Mouse (Mus musculus) midbrain, embryonic 11.5 days (tissue): ENCODE measurements around the gene Stmn3. TPM values are rescaled to one million over a fixed set of nuclear protein-coding genes. Genes with fewer than 3 reads are reported as not detected.

Experiments used
- ATAC-seq: fragments of 200-750 bp; cut with Nextera tagmentation; 2 replicates; pipeline ENCODE4 v1.8.0; 2017; ENCODE audit warnings: moderate TSS enrichment, moderate library complexity; ENCODE audit not compliant: low FRiP score
- DNase-seq: peaks from one replicate; pipeline ENCODE4 v3.0.0; 2015; ENCODE audit warnings: low spot score; ENCODE audit errors: missing footprints
- H3K27ac ChIP-seq: fragments of 300-500 bp; sonication (generic); 2 replicates; pipeline ENCODE4 v1.5.1; 2014; ENCODE audit warnings: low read depth, low read length
- H3K27me3 ChIP-seq: fragments of 300-500 bp; sonication (generic); 2 replicates; pipeline ENCODE4 v1.6.1; 2014; ENCODE audit warnings: mild to moderate bottlenecking, low read length, moderate library complexity, mixed read lengths; ENCODE audit not compliant: control insufficient read depth, insufficient read depth
- H3K36me3 ChIP-seq: fragments of 300-500 bp; sonication (generic); 2 replicates; pipeline ENCODE4 v1.6.1; 2014; ENCODE audit warnings: mild to moderate bottlenecking, low read length, moderate library complexity, mixed read lengths; ENCODE audit not compliant: control insufficient read depth, insufficient read depth
- H3K4me1 ChIP-seq: fragments of 300-500 bp; sonication (generic); 2 replicates; pipeline ENCODE4 v1.6.1; 2014; ENCODE audit warnings: low read length; ENCODE audit not compliant: control insufficient read depth, insufficient read depth
- H3K4me2 ChIP-seq: fragments of 300-500 bp; sonication (generic); 2 replicates; pipeline ENCODE4 v1.6.1; 2014; ENCODE audit warnings: mild to moderate bottlenecking, moderate library complexity
- H3K4me3 ChIP-seq: fragments of 300-500 bp; sonication (generic); 2 replicates; pipeline ENCODE4 v1.5.1; 2014; ENCODE audit warnings: low read depth, low read length
- H3K9ac ChIP-seq: fragments of 300-500 bp; sonication (generic); 2 replicates; pipeline ENCODE4 v1.6.1; 2014; ENCODE audit warnings: low read length
- H3K9me3 ChIP-seq: fragments of 300-500 bp; sonication (generic); 2 replicates; pipeline ENCODE4 v1.6.1; 2016; ENCODE audit warnings: low read length; ENCODE audit not compliant: control insufficient read depth
- WGBS: fragments of 180-500 bp; shearing (Covaris S2); extraction: QIAGEN DNeasy Blood & Tissue Kit; methylation state at CpG from one replicate; pipeline ENCODE4 v1.1.7; 2014; 5-methylcytosine and 5-hydroxymethylcytosine counted together
- polyA plus RNA-seq: library from polyadenylated mRNA; unstranded; fragments of >200 nt; fragmentation: Nextera tagmentation; extraction: Ambion mirVana; gene quantifications from 2 replicates; pipeline ENCODE4 v1.2.1, GENCODE M21; 2014

Gene Stmn3
- polyA plus RNA-seq, 1 experiment from 2014 or later, result 359 TPM

- H3K27me3 ChIP-seq, result no peaks in the 10 kb centered on the region
- no peak overlapping the region for H3K27ac ChIP-seq
- no peak for DNase-seq
- no peak for ATAC-seq
- H3K36me3 ChIP-seq, result peaks cover 11% of the 10 kb centered on the region; the same call in 1 of the 2 replicates
- WGBS, result 16% methylated on average over 7 of the region's 7 CpGs
- peak overlapping the region; percentile 55 for H3K9ac ChIP-seq
- H3K4me2 ChIP-seq, result peak overlapping the region; percentile 68
- no peaks in the 10 kb centered on the region for H3K9me3 ChIP-seq
- H3K4me3 ChIP-seq, result peak overlapping the region; percentile 51
- peaks cover 9% of the 10 kb centered on the region; the same call in 1 of the 2 replicates for H3K4me1 ChIP-seq
Observed at GRCm38 (mm10) chr2:181320103-181320499, 5.8 kb upstream of the Stmn3 start.

GRCm38 (mm10) chr2:181319248-181320102, 5.2 kb upstream of the Stmn3 start, which contains the start of gene Rtel1:
Gene Rtel1 (plus strand): TSS chr2:181319739.
- Histone ChIP-seq H3K27me3 (no peaks in the 10 kb centered on the region), H3K36me3 (peaks cover 11% of the 10 kb centered on the region; the same call in 1 of the 2 replicates), H3K4me3 (peak within 1 kb of the TSS; percentile 51), H3K9ac (peak within 1 kb of the TSS; percentile 55), H3K27ac (no peak within 1 kb of the TSS), H3K4me1 (peaks cover 9% of the 10 kb centered on the region; the same call in 1 of the 2 replicates), H3K9me3 (no peaks in the 10 kb centered on the region), H3K4me2 (peak within 1 kb of the TSS; percentile 68)
- 7% methylated on average over 40 of the region's 40 CpGs for WGBS
- DNase-seq (peak; percentile 99), ATAC-seq (peak; percentile 95)

DNA sequence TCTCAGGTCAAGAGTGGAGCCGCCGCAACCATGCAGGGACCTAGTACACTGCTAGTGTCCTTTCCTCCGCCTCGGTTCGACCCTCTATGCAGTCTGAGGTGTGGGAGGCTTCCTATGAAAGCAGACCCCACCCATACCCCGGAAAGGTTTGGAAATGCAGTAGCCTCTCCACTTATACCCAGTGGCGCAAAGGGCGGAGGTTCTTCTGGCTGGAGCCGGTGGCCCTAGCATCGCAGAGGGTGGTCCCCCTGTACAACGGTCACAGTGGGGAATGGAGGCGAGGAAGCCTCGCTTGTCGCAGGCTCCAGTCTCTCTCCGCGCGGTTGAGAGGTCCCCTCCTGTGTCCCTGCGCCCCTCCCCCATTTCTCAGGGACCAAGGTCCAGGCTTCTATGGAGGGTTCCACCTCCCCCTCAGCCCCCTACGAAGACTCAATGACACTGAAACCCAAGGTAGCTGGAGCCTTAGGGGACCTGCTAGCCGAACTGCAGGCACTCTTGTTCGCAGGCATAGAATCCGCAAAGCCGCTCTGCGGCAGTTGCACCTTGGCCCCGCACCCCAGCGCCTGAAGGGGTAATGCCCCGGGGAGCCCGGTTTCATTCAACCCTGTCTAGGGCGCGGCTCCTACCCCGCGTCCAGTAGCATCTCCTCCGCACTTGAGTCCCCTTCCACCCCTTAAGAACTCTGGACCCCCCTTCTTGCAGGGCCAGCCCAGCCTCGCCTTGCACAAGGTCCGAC, 788 bp downstream of the Stmn3 start:
- peaks cover 9% of the 10 kb centered on the region for H3K4me1 ChIP-seq
- no peaks in the 10 kb centered on the region; the same call in 1 of the 2 replicates for H3K27me3 ChIP-seq
- H3K36me3 ChIP-seq, result no peaks in the 10 kb centered on the region
- H3K9me3 ChIP-seq, result no peaks in the 10 kb centered on the region
- ATAC-seq (peak; percentile 86), DNase-seq (peak; percentile 97)
- 1% methylated on average over 35 of the region's 35 CpGs for WGBS
- H3K4me2 ChIP-seq, result peak overlapping the region; percentile 88
- peak overlapping the region; percentile 91 for H3K9ac ChIP-seq
- H3K27ac ChIP-seq, result peak overlapping the region; percentile 81
- peak overlapping the region; percentile 65 for H3K4me3 ChIP-seq

- Histone ChIP-seq H3K9me3 (no peaks in the 10 kb centered on the region), H3K4me1 (peaks cover 9% of the 10 kb centered on the region), H3K4me3 (peak overlapping the region; percentile 65), H3K27me3 (no peaks in the 10 kb centered on the region; the same call in 1 of the 2 replicates), H3K4me2 (peak overlapping the region; percentile 88), H3K36me3 (no peaks in the 10 kb centered on the region), H3K27ac (peak overlapping the region; percentile 81; the same call in 1 of the 2 replicates), H3K9ac (peak overlapping the region; percentile 91)
- WGBS, result 12% methylated on average over 5 of the region's 5 CpGs
- ATAC-seq, result no peak
- DNase-seq, result no peak
Observed at GRCm38 (mm10) chr2:181313006-181313343, 1.3 kb downstream of the Stmn3 start.

GRCm38 (mm10) chr2:181312435-181312834, 1.9 kb downstream of the Stmn3 start:
- H3K9me3 ChIP-seq, result no peaks in the 10 kb centered on the region
- DNase-seq (no peak), ATAC-seq (no peak)
- no peaks in the 10 kb centered on the region; the same call in 1 of the 2 replicates for H3K27me3 ChIP-seq
- peak overlapping the region; percentile 65 for H3K4me3 ChIP-seq
- peak overlapping the region; percentile 88 for H3K4me2 ChIP-seq
- H3K36me3 ChIP-seq, result no peaks in the 10 kb centered on the region
- 71% methylated on average over 3 of the region's 3 CpGs for WGBS
- H3K4me1 ChIP-seq, result peaks cover 9% of the 10 kb centered on the region
- H3K27ac ChIP-seq, result no peak overlapping the region
- peak overlapping the region; percentile 91 for H3K9ac ChIP-seq

- no peak overlapping the region for H3K9ac ChIP-seq
- no peak overlapping the region for H3K4me2 ChIP-seq
- H3K4me3 ChIP-seq, result no peak overlapping the region
- peaks cover 5% of the 10 kb centered on the region; the same call in 1 of the 2 replicates for H3K27me3 ChIP-seq
- H3K36me3 ChIP-seq, result peaks cover 4% of the 10 kb centered on the region
- 9% methylated on average over 30 of the region's 30 CpGs for WGBS
- peak; percentile 57 for ATAC-seq
- no peaks in the 10 kb centered on the region for H3K4me1 ChIP-seq
- DNase-seq, result peak; percentile 90
- no peak overlapping the region for H3K27ac ChIP-seq
- no peaks in the 10 kb centered on the region for H3K9me3 ChIP-seq
Observed at GRCm38 (mm10) chr2:181307144-181307804, 7.0 kb downstream of the Stmn3 start.

DNA sequence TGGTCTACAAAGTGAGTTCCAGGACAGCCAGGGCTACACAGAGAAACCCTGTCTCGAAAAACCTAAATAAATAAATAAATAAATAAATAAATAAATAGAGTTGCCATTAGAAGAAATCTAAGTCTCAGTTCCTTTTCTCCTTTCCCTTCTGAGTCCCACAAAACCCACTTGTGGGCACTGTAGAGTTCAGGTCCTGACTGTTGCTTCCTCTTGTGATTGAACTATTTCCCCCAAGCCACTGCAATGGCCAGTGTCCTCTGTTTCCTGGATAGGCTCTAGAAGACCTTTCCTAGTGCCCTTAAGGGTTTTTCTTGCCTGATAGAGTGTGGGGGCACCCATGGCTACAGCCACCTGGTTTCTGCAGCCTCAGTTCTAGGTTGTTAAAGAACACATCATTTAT, 9.4 kb downstream of the Stmn3 start:
- Histone ChIP-seq H3K9ac (no peak overlapping the region), H3K27ac (no peak overlapping the region), H3K4me2 (no peak overlapping the region), H3K36me3 (peaks cover 4% of the 10 kb centered on the region), H3K27me3 (peaks cover 5% of the 10 kb centered on the region; the same call in 1 of the 2 replicates), H3K9me3 (no peaks in the 10 kb centered on the region), H3K4me1 (no peaks in the 10 kb centered on the region), H3K4me3 (no peak overlapping the region)
- 84% methylated on average over 1 of the region's 1 CpGs for WGBS
- no peak for ATAC-seq
- no peak for DNase-seq

GRCm38 (mm10) chr2:181302041-181302440, 12.3 kb downstream of the Stmn3 start:
- peaks cover 5% of the 10 kb centered on the region; the same call in 1 of the 2 replicates for H3K27me3 ChIP-seq
- H3K27ac ChIP-seq, result no peak overlapping the region
- no peaks in the 10 kb centered on the region for H3K9me3 ChIP-seq
- H3K4me2 ChIP-seq, result no peak overlapping the region
- no peak for ATAC-seq
- no peak overlapping the region for H3K4me3 ChIP-seq
- H3K9ac ChIP-seq, result no peak overlapping the region
- WGBS, result 27% methylated on average over 3 of the region's 3 CpGs
- H3K36me3 ChIP-seq, result peaks cover 7% of the 10 kb centered on the region
- no peak for DNase-seq
- H3K4me1 ChIP-seq, result no peaks in the 10 kb centered on the region
